Mouse (Mus musculus) lung, embryonic 16.5 days (tissue): Measurements from ENCODE around the gene Cabin1. TPM values are rescaled to one million over a fixed set of nuclear protein-coding genes. Genes with fewer than 3 reads are reported as not detected.

ENCODE experiments used
- ATAC-seq: fragments of 200-750 bp; cut with Nextera tagmentation; 2 replicates; pipeline ENCODE4 v1.8.0; 2017; ENCODE audit warnings: low read depth, mild to moderate bottlenecking, moderate library complexity
- H3K27ac ChIP-seq: fragments of 300-500 bp; sonication (generic); 2 replicates; pipeline ENCODE4 v1.5.1; 2014; ENCODE audit warnings: mild to moderate bottlenecking, control low read depth, low read length
- H3K27me3 ChIP-seq: fragments of 300-500 bp; sonication (generic); 2 replicates; pipeline ENCODE4 v1.6.1; 2014; ENCODE audit warnings: low read depth, low read length, mixed read lengths; ENCODE audit not compliant: control insufficient read depth, insufficient read depth
- H3K36me3 ChIP-seq: fragments of 300-500 bp; sonication (generic); 2 replicates; pipeline ENCODE4 v1.6.1; 2014; ENCODE audit warnings: low read length; ENCODE audit not compliant: control insufficient read depth, insufficient read depth
- H3K4me1 ChIP-seq: fragments of 300-500 bp; sonication (generic); replicated peaks from 2 replicates; pipeline ENCODE4 v1.6.1; 2014; ENCODE audit warnings: low read length, mixed read lengths; ENCODE audit not compliant: control insufficient read depth, insufficient read depth
- H3K4me2 ChIP-seq: fragments of 300-500 bp; sonication (generic); 2 replicates; pipeline ENCODE4 v1.6.1; 2014; ENCODE audit warnings: low read depth, low read length, control low read depth
- H3K4me3 ChIP-seq: fragments of 300-500 bp; sonication (generic); 2 replicates; pipeline ENCODE4 v1.5.1; 2014; ENCODE audit warnings: mild to moderate bottlenecking, low read length, control low read depth
- H3K9ac ChIP-seq: fragments of 300-500 bp; sonication (generic); 2 replicates; pipeline ENCODE4 v1.6.1; 2014; ENCODE audit warnings: low read length, control low read depth
- H3K9me3 ChIP-seq: fragments of 300-500 bp; sonication (generic); 2 replicates; pipeline ENCODE4 v1.6.1; 2016; ENCODE audit warnings: low read length; ENCODE audit not compliant: control insufficient read depth
- WGBS: fragments of 180-500 bp; shearing (Covaris S2); extraction: QIAGEN DNeasy Blood & Tissue Kit; methylation state at CpG from one replicate; pipeline ENCODE4 v1.1.7; 2014; 5-methylcytosine and 5-hydroxymethylcytosine counted together
- polyA plus RNA-seq: library from polyadenylated mRNA; unstranded; fragments of >200 nt; fragmentation: Nextera tagmentation; extraction: Ambion mirVana; gene quantifications from 2 replicates; pipeline ENCODE4 v1.2.1, GENCODE M21; 2015

Cabin1 gene
- 39.7 and 48.8 TPM in 2 replicates for polyA plus RNA-seq

DNA sequence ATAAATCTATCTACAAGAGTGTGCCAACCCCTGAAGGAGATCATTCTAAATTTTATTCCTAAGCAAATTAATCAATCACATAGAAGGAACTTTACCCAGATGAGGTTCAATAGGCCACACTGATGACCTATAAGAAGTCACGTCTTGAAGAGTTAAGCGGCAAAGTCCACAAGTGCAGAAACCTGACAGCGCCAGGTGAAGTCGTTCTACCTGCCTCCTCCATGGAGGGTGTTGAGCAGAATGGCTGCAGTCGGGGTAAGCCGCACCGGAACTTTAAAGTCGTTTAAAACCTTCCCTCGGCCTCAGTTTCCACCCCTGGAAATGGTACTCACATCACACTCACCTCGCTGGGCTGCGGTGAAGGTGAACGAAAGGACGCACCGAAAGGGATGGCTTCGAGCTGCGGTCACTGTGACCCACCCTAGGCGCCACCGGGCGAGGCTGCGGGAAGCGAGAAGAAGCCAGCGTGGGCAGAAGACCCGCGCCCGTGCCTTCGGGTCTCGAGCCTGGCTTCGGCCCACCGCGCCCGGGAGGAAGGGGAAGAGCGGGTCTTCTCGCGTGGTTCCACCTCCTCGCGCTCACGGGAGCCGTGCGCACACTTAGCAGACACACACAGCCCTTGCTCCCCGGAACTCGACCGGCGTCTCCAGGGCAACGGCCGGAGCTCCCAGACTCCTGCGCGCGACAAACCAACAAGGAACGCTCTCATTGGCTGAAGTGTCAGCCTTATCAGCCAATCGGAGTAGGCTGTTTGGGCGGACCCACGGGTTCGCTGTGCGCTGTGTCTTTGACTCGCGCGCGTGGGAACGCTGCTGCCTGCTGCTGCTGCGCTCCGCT lies at the start of gene Cabin1:
Cabin1 (minus strand) TSS at position 660 of the 837 bp plus-strand sequence.
- ATAC-seq: peak; percentile 98
- under 1% methylated on average over 55 of the region's 61 CpGs for WGBS
- Histone ChIP-seq H3K4me1 (no peaks in the 10 kb centered on the region), H3K27me3 (no peaks in the 10 kb centered on the region), H3K27ac (peak within 1 kb of the TSS; percentile 52), H3K9ac (peak within 1 kb of the TSS; percentile 85), H3K4me2 (peak within 1 kb of the TSS; percentile 89), H3K36me3 (peaks cover 7% of the 10 kb centered on the region; the same call in 1 of the 2 replicates), H3K4me3 (peak within 1 kb of the TSS; percentile 97), H3K9me3 (no peaks in the 10 kb centered on the region)

- H3K4me1 ChIP-seq: no peaks in the 10 kb centered on the region
- H3K27me3 ChIP-seq: no peaks in the 10 kb centered on the region; the same call in 1 of the 2 replicates
- no peak overlapping the region for H3K4me2 ChIP-seq
- 59% methylated on average over 2 of the region's 2 CpGs for WGBS
- H3K4me3 ChIP-seq: no peak overlapping the region
- no peaks in the 10 kb centered on the region for H3K9me3 ChIP-seq
- no peak for ATAC-seq
- no peak overlapping the region for H3K27ac ChIP-seq
- no peaks in the 10 kb centered on the region for H3K36me3 ChIP-seq
- no peak overlapping the region for H3K9ac ChIP-seq
These were observed 40.1 kb upstream of the Cabin1 start for GRCm38 (mm10) chr10:75804217-75804616.

DNA sequence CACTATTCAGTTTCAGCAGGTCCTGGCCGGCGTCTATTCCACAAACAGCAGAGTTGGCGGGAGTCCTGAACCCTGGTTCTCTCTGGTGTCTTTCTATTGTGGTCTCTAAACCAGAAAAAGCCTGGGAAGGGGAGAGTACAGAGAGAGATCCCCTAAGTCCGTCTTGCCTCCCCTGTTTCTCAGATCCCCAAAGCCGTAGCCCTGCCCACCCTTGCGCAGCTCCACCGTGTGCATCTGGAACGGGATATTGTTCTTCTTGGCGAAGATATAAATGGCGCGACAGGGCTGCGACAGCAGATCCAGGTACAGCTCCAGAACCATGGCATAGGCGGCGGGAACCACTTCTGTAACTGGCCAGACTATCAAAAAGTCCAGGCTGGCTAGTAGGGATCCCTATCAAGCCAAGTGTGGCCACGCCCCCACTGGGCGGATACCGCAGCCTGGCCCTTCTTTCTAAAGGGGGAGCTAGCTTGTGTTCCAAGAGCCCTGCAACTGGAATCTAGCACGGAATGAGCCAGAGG lies 34.1 kb upstream of the Cabin1 start, which contains the start of gene Gstt1:
Gstt1 (minus strand) TSS at position 409 of the 521 bp plus-strand sequence.
- Histone ChIP-seq H3K27ac (peak within 1 kb of the TSS; percentile 49), H3K36me3 (no peaks in the 10 kb centered on the region), H3K9me3 (no peaks in the 10 kb centered on the region), H3K9ac (peak within 1 kb of the TSS; percentile 71), H3K4me1 (peaks cover 22% of the 10 kb centered on the region), H3K4me2 (peak within 1 kb of the TSS; percentile 96), H3K4me3 (peak within 1 kb of the TSS; percentile 61), H3K27me3 (no peaks in the 10 kb centered on the region; the same call in 1 of the 2 replicates)
- ATAC-seq: peak; percentile 56
- WGBS: 3% methylated on average over 18 of the region's 18 CpGs

DNA sequence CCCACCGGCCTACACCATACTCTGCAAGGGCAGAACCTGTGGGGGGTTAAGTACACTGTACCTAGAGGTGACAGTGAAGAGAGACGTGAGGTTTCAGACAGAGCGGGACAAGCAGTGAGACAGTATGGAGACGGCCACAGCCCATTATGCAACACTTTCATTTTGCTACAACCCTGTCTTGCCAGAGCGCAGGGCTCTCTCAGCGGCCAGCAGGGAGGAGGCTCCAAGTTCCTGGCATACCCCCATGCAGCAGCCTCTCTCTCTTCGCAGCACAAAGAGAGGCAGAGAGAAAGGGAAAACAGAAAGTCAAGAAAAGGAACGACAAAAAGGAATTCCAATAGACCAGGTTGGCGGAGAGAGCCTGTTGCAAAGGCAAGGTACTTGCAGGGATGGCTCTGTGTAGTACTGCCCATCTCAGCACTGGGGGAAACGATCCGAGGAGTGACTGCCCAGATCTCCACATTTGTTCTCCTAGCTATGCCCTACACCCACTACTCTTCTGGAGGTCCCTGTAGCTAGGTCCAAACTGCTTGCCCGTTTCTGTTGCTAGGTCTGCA lies 33.6 kb upstream of the Cabin1 start:
- Histone ChIP-seq H3K36me3 (no peaks in the 10 kb centered on the region), H3K4me2 (peak overlapping the region; percentile 96), H3K27ac (peak overlapping the region; percentile 49), H3K4me1 (peaks cover 22% of the 10 kb centered on the region), H3K9me3 (no peaks in the 10 kb centered on the region), H3K9ac (peak overlapping the region; percentile 71), H3K4me3 (peak overlapping the region; percentile 61), H3K27me3 (no peaks in the 10 kb centered on the region; the same call in 1 of the 2 replicates)
- peak; percentile 70 for ATAC-seq
- WGBS: 0% methylated on average over 12 of the region's 12 CpGs

- WGBS: 35% methylated on average over 11 of the region's 11 CpGs
- peak overlapping the region; percentile 1; the same call in 1 of the 2 replicates for H3K27ac ChIP-seq
- H3K4me2 ChIP-seq: peak overlapping the region; percentile 96
- H3K4me3 ChIP-seq: peak overlapping the region; percentile 61
- no peaks in the 10 kb centered on the region for H3K9me3 ChIP-seq
- peaks cover 22% of the 10 kb centered on the region for H3K4me1 ChIP-seq
- no peaks in the 10 kb centered on the region for H3K36me3 ChIP-seq
- H3K9ac ChIP-seq: peak overlapping the region; percentile 71
- peak; percentile 35 for ATAC-seq
- no peaks in the 10 kb centered on the region; the same call in 1 of the 2 replicates for H3K27me3 ChIP-seq
These were observed 32.8 kb upstream of the Cabin1 start for GRCm38 (mm10) chr10:75796731-75797516.

GRCm38 (mm10) chr10:75794880-75795279 lies 30.7 kb upstream of the Cabin1 start:
- 35% methylated on average over 3 of the region's 3 CpGs for WGBS
- Histone ChIP-seq H3K4me3 (no peak overlapping the region), H3K4me1 (peaks cover 26% of the 10 kb centered on the region), H3K27ac (no peak overlapping the region), H3K36me3 (no peaks in the 10 kb centered on the region), H3K4me2 (no peak overlapping the region), H3K9ac (peak overlapping the region; percentile 12; the same call in 1 of the 2 replicates), H3K9me3 (no peaks in the 10 kb centered on the region), H3K27me3 (no peaks in the 10 kb centered on the region)
- peak; percentile 24; the same call in 1 of the 2 replicates for ATAC-seq

DNA sequence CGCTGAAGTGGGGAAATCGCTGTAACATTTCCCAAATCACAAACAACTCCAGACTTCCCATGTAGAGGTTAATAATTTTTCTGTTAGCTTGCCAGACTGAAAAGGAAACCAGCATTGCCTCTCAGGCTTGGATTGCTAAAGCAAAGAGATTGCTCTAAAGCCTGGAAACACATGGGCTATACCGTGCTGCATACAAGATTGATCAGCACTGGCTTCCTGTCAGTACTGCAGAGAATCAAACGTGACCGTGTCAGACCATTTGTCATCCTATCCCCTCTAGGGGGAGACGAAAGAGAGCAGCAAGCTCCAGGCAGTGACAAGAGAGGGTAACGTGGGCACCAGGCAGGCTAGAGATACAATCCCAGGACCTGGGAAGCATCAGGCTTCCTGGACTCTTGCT lies 26.6 kb upstream of the Cabin1 start:
- Histone ChIP-seq H3K4me2 (0 out of 2 replicates have a peak overlapping the region, but pooled peaks have one; percentile 18), H3K9me3 (no peaks in the 10 kb centered on the region), H3K27ac (peak overlapping the region; percentile 60; the same call in 1 of the 2 replicates), H3K9ac (peak overlapping the region; percentile 33; the same call in 1 of the 2 replicates), H3K36me3 (no peaks in the 10 kb centered on the region), H3K27me3 (no peaks in the 10 kb centered on the region), H3K4me1 (peaks cover 16% of the 10 kb centered on the region), H3K4me3 (no peak overlapping the region)
- 10% methylated on average over 7 of the region's 7 CpGs for WGBS
- ATAC-seq: peak; percentile 60

DNA sequence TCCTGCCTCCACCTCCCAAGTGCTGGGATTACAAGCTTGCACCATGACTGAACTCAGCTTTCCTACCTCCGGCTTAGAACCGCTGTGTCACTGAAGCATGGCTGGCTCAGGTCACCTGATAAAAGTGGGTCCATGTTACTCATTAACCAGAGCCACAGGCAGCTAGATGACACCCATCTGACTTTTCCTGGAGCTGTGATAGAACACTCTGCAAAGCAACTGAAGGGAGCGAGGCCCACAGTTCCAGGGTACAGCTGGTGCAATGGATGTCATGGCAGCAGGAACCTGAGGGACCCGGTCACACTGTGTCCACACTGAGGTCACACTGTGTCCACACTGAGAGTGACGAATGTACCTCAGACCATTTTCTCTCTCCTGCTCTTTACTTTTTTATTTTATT lies 25.7 kb upstream of the Cabin1 start:
- Histone ChIP-seq H3K4me2 (no peak overlapping the region), H3K9ac (no peak overlapping the region), H3K9me3 (no peaks in the 10 kb centered on the region), H3K27me3 (no peaks in the 10 kb centered on the region), H3K4me1 (peaks cover 9% of the 10 kb centered on the region), H3K27ac (no peak overlapping the region), H3K36me3 (no peaks in the 10 kb centered on the region), H3K4me3 (no peak overlapping the region)
- WGBS: 62% methylated on average over 5 of the region's 5 CpGs
- no peak for ATAC-seq
